9 mouse cellular contexts compared by ENCODE assay signal in the genomic region with DNA sequence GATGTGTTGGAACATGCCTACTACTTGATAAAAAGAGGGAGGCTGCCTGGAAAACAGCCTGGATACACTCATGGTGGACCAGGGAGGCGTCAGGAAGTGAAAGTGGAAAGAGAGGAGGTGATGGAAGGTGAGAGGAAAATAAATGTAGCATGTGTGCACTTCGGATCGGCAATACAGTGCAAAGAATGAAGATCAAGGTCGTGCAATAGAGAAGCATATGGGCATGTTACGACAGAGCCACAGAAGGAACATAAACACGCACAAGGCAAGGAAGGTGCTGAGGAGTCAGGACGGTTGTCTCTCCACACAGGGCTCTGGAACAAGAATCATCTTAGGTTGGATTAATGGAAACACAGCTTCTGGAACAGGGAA. TPM values are rescaled to one million over a fixed set of nuclear protein-coding genes. Genes with fewer than 3 reads are reported as not detected.
DNase-seq lines count a peak whose midpoint lies in the region; ATAC-seq lines count a peak whose summit lies in the region.
"Had no signal": no experiment of that assay in that cellular context is flagged by ENCODE, and none has a peak within 500 bp of the region (broad histone marks: within the 10 kb centered on the region; RNA-seq: fewer than 3 reads in every experiment).

No protein-coding gene starts in this region.

- no peaks in the 10 kb centered on the region for H3K9me3 ChIP-seq in heart, embryonic 12.5 days (replicated peaks)
- H3K9me3 ChIP-seq in neural tube, embryonic 15.5 days (replicated peaks), result no peaks in the 10 kb centered on the region
- H3K9me3 ChIP-seq in intestine, embryonic 15.5 days, result no peaks in the 10 kb centered on the region
- H3K9me3 ChIP-seq in stomach, embryonic 14.5 days (ENCODE audit: control insufficient read depth, low read depth, low read length), result no peaks in the 10 kb centered on the region

- no peaks in the 10 kb centered on the region for H3K36me3 ChIP-seq in heart, embryonic 12.5 days
- H3K36me3 ChIP-seq in neural tube, embryonic 15.5 days, result no peaks in the 10 kb centered on the region
- H3K36me3 ChIP-seq in intestine, embryonic 15.5 days, result no peaks in the 10 kb centered on the region
- H3K36me3 ChIP-seq in stomach, embryonic 14.5 days (ENCODE audit: control insufficient read depth, insufficient read depth, low read length), result no peaks in the 10 kb centered on the region

- no peak for DNase-seq in heart, postnatal 36 days
- peak; percentile 24 for DNase-seq in neural tube, embryonic 10.5 days (ENCODE audit: extremely low spot score, low spot score)
- no peak for DNase-seq in right cerebral cortex, postnatal 14 days
- no peak for DNase-seq in spleen, postnatal 4 days (ENCODE audit: low spot score in 2 of 2)
- DNase-seq: gastrocnemius, postnatal 10 days had no signal

- intact Hi-C loops in heart, postnatal 36 days (cut with DNase I), result no loop called here

- H3K9ac ChIP-seq in heart, embryonic 12.5 days, result peak overlapping the region; percentile 23; the same call in 1 of the 2 replicates
- no peak overlapping the region for H3K9ac ChIP-seq in neural tube, embryonic 15.5 days (replicated peaks)
- H3K9ac ChIP-seq in intestine, embryonic 15.5 days, result 0 out of 2 replicates have a peak overlapping the region, but pooled peaks have one; percentile 1
- H3K9ac ChIP-seq in stomach, embryonic 14.5 days (replicated peaks; ENCODE audit: low read depth, low read length), result no peak overlapping the region

- H3K4me3 ChIP-seq in heart, embryonic 12.5 days, result peak overlapping the region; percentile 14
- no peak overlapping the region for H3K4me3 ChIP-seq in neural tube, embryonic 15.5 days (replicated peaks)
- 0 out of 2 replicates have a peak overlapping the region, but pooled peaks have one; percentile 7 for H3K4me3 ChIP-seq in intestine, embryonic 15.5 days (replicated peaks)
- peak overlapping the region; percentile 11; the same call in 1 of the 2 replicates for H3K4me3 ChIP-seq in stomach, embryonic 14.5 days (ENCODE audit: low read depth, low read length)

- ATAC-seq in heart, embryonic 12.5 days (ENCODE audit: insufficient number of reproducible peaks, low FRiP score), result no peak
- ATAC-seq in neural tube, embryonic 15.5 days (ENCODE audit: low FRiP score), result no peak
- ATAC-seq in intestine, embryonic 15.5 days, result no peak
- no peak for ATAC-seq in stomach, embryonic 14.5 days (ENCODE audit: insufficient number of reproducible peaks, insufficient read depth, low FRiP score, low read depth)

- H3K4me1 ChIP-seq in heart, embryonic 12.5 days (replicated peaks), result peaks cover 21% of the 10 kb centered on the region
- peaks cover 20% of the 10 kb centered on the region for H3K4me1 ChIP-seq in neural tube, embryonic 15.5 days
- H3K4me1 ChIP-seq in intestine, embryonic 15.5 days (replicated peaks), result peaks cover 18% of the 10 kb centered on the region
- H3K4me1 ChIP-seq in stomach, embryonic 14.5 days (ENCODE audit: control insufficient read depth, insufficient read depth, low read length), result peaks cover 15% of the 10 kb centered on the region

- H3K27me3 ChIP-seq in heart, embryonic 12.5 days (replicated peaks), result no peaks in the 10 kb centered on the region
- no peaks in the 10 kb centered on the region for H3K27me3 ChIP-seq in neural tube, embryonic 15.5 days (replicated peaks)
- H3K27me3 ChIP-seq in intestine, embryonic 15.5 days (replicated peaks), result no peaks in the 10 kb centered on the region
- H3K27me3 ChIP-seq in stomach, embryonic 14.5 days (ENCODE audit: control insufficient read depth, insufficient read depth, low read length), result no peaks in the 10 kb centered on the region

- WGBS in heart, embryonic 12.5 days, result 19% methylated on average over 7 of the region's 7 CpGs
- 45% methylated on average over 7 of the region's 7 CpGs for whole genome bisulfite sequencing in neural tube, embryonic 15.5 days
- WGBS in intestine, embryonic 15.5 days, result 8% methylated on average over 7 of the region's 7 CpGs
- WGBS in stomach, embryonic 14.5 days, result 13% methylated on average over 7 of the region's 7 CpGs

- H3K27ac ChIP-seq in heart, embryonic 12.5 days (ENCODE audit: poor library complexity, severe bottlenecking), result peak overlapping the region; percentile 58; the same call in 1 of the 2 replicates
- H3K27ac ChIP-seq in neural tube, embryonic 15.5 days (replicated peaks), result no peak overlapping the region; the same call in 1 of the 2 replicates
- H3K27ac ChIP-seq in intestine, embryonic 15.5 days, result peak overlapping the region; percentile 69
- peak overlapping the region; percentile 100 for H3K27ac ChIP-seq in stomach, embryonic 14.5 days (ENCODE audit: low read length)

- H3K4me2 ChIP-seq in heart, embryonic 12.5 days, result peak overlapping the region; percentile 71
- no peak overlapping the region for H3K4me2 ChIP-seq in neural tube, embryonic 15.5 days
- peak overlapping the region; percentile 73 for H3K4me2 ChIP-seq in intestine, embryonic 15.5 days (replicated peaks)
- H3K4me2 ChIP-seq in stomach, embryonic 14.5 days (replicated peaks; ENCODE audit: low read depth, low read length), result peak overlapping the region; percentile 29

RNA-seq across cellular contexts. Expression of a gene that starts 59.9 kb away (rescaled TPM):
- polyA plus RNA-seq in heart, embryonic 12.5 days (2016; fragmentation: Nextera tagmentation; extraction: Ambion mirVana), result 24.5 and 28.7 TPM in 2 replicates
- 10 to 100 TPM; 37.7 to 42.1 TPM for total RNA-seq in heart, postnatal 36 days (2021)
- 26.9 and 28.7 TPM in 2 replicates for polyA plus RNA-seq in neural tube, embryonic 15.5 days (2015; fragmentation: Nextera tagmentation; extraction: Ambion mirVana)
- polyA plus RNA-seq in intestine, embryonic 15.5 days (2015; fragmentation: Nextera tagmentation; extraction: Ambion mirVana), result 21.6 and 24.9 TPM in 2 replicates
- polyA plus RNA-seq in stomach, embryonic 14.5 days (2014; fragmentation: Nextera tagmentation; extraction: Ambion mirVana), result 42.0 and 49.4 TPM in 2 replicates

Comparison
In these comparisons a context has a peak if more than half of its experiments do, and no peak if none do; other contexts are left out.
1. H3K9ac ChIP-seq: peak in heart, embryonic 12.5 days (single experiment) and intestine, embryonic 15.5 days (single experiment); none in neural tube, embryonic 15.5 days (single experiment) and stomach, embryonic 14.5 days (single experiment).